Mouse (Mus musculus): Measurements from ENCODE around the gene Vav3. TPM values are rescaled to one million over a fixed set of nuclear protein-coding genes. Genes with fewer than 3 reads are reported as not detected.

Gene Vav3
- polyA plus RNA-seq, 1 experiment from 2014 or later, result 3.3 TPM

DNA sequence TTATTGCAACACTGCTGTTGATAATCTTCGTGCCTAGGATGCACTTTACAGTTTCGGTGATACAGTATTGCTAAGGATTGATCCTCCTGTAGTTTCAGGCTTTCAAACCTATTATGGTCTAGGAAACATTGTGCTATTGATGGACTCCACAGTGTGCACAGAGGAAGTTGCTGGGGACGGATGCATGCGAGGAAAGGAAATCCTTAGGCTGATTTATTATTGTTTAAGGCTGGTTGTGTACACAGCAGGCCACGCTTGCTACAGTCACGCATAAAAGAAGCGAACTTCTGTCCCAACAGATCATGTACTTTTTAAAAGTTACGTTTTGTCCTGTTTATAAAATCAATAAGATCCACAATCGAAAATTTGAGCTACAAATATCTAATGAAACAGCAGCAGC, 1.2 kb upstream of the Vav3 start:
- H3K27ac ChIP-seq (replicated peaks; ENCODE audit: low read depth, low read length), result no peak overlapping the region

DNA sequence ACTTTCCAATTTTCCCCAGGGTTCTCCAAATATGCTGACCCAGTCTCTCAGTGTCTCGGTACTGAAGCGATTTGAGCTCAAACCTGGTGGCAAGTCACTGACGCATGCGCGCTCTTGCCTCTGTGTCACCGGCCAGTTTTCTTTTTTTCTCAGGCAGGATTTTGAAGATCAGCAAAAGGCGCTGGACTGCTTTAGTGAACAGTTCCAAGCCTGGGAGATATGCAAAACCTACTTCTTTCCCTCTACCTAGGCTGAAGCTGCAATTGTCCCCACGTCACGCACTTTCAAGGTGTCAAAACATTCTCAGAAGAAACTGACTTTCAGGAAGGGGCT, 546 bp upstream of the Vav3 start:
- H3K27me3 ChIP-seq (ENCODE audit: control insufficient read depth, insufficient read depth, low read length), result no peaks in the 10 kb centered on the region; the same call in 1 of the 2 replicates
- peak; percentile 20; the same call in 1 of the 2 replicates for ATAC-seq (ENCODE audit: insufficient number of reproducible peaks, low FRiP score, low TSS enrichment, low read depth)

More for the DNA sequence above, 1.2 kb upstream of the Vav3 start:
- H3K4me1 ChIP-seq (ENCODE audit: control insufficient read depth, insufficient read depth, low read length), result no peaks in the 10 kb centered on the region; the same call in 1 of the 2 replicates
- H3K9ac ChIP-seq (ENCODE audit: low read length), result no peak overlapping the region
- no peaks in the 10 kb centered on the region for H3K36me3 ChIP-seq (ENCODE audit: control insufficient read depth, insufficient read depth, low read length)
- no peak overlapping the region for H3K4me2 ChIP-seq (ENCODE audit: low read depth, severe bottlenecking)
- DNase-seq (ENCODE audit: low spot score), result no peak
- no peak overlapping the region for H3K4me3 ChIP-seq (ENCODE audit: low read depth, low read length)
- ATAC-seq (ENCODE audit: insufficient number of reproducible peaks, low FRiP score, low TSS enrichment, low read depth), result no peak
- 66% methylated on average over 9 of the region's 9 CpGs for WGBS
- no peaks in the 10 kb centered on the region; the same call in 1 of the 2 replicates for H3K27me3 ChIP-seq (ENCODE audit: control insufficient read depth, insufficient read depth, low read length)
- no peaks in the 10 kb centered on the region for H3K9me3 ChIP-seq (ENCODE audit: control insufficient read depth, low read length)

DNA sequence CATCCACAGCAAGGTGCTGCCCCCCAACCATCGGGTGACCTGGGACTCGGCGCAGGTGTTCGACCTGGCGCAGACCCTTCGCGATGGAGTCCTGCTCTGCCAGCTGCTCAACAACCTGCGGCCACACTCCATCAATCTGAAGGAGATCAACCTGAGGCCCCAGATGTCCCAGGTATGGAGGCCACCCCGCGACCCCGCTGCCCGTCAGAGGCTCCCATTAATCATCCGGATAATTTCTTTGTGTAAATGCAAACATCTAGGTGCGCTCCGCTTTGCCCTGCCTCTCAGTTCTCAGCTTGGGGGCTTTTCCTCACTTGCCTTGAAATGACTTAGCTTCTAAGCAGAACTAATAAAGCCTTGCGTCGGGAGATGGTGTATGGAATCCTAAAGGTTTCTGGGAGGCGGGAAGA, 623 bp downstream of the Vav3 start:
- Histone ChIP-seq H3K36me3 (ENCODE audit: control insufficient read depth, insufficient read depth, low read length) (no peaks in the 10 kb centered on the region), H3K4me2 (ENCODE audit: low read depth, severe bottlenecking) (peak overlapping the region; percentile 86), H3K27me3 (ENCODE audit: control insufficient read depth, insufficient read depth, low read length) (no peaks in the 10 kb centered on the region; the same call in 1 of the 2 replicates), H3K4me3 (ENCODE audit: low read depth, low read length) (peak overlapping the region; percentile 61), H3K4me1 (ENCODE audit: control insufficient read depth, insufficient read depth, low read length) (no peaks in the 10 kb centered on the region; the same call in 1 of the 2 replicates), H3K9ac (ENCODE audit: low read length) (peak overlapping the region; percentile 62), H3K9me3 (ENCODE audit: control insufficient read depth, low read length) (no peaks in the 10 kb centered on the region), H3K27ac (replicated peaks; ENCODE audit: low read depth, low read length) (peak overlapping the region; percentile 25; the same call in 1 of the 2 replicates)
- DNase-seq (ENCODE audit: low spot score), result peak; percentile 59
- WGBS, result under 1% methylated on average over 17 of the region's 18 CpGs
- no peak; the same call in 1 of the 2 replicates for ATAC-seq (ENCODE audit: insufficient number of reproducible peaks, low FRiP score, low TSS enrichment, low read depth)

More for the DNA sequence above, 546 bp upstream of the Vav3 start:
- Histone ChIP-seq H3K36me3 (ENCODE audit: control insufficient read depth, insufficient read depth, low read length) (no peaks in the 10 kb centered on the region), H3K4me2 (ENCODE audit: low read depth, severe bottlenecking) (peak overlapping the region; percentile 86), H3K9me3 (ENCODE audit: control insufficient read depth, low read length) (no peaks in the 10 kb centered on the region), H3K4me3 (ENCODE audit: low read depth, low read length) (peak overlapping the region; percentile 61), H3K27ac (replicated peaks; ENCODE audit: low read depth, low read length) (no peak overlapping the region), H3K9ac (ENCODE audit: low read length) (peak overlapping the region; percentile 62), H3K4me1 (ENCODE audit: control insufficient read depth, insufficient read depth, low read length) (no peaks in the 10 kb centered on the region; the same call in 1 of the 2 replicates)
- DNase-seq (ENCODE audit: low spot score), result peak; percentile 66
- WGBS, result 0% methylated on average over 9 of the region's 9 CpGs

DNA sequence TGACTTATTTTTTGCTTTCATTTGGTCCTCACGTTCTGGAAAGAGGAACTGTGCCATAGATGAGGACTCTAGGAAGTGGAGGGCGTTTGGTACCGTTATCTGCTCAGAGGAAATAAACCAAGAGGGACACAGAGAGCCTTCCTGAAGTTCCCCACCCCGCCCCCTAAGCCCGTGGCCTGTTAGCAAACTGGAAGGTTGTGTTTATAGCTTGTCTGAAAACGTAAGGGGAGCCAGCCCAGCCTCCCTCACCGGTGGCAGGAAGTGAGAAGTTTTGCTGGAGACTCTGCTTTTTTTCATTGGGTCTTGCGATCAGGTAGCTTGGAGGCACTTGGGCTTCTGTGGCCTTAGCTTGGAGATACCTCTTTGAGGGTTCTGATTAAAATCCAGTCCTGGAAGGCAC, 1.2 kb downstream of the Vav3 start:
- no peaks in the 10 kb centered on the region; the same call in 1 of the 2 replicates for H3K27me3 ChIP-seq (ENCODE audit: control insufficient read depth, insufficient read depth, low read length)
- no peaks in the 10 kb centered on the region for H3K36me3 ChIP-seq (ENCODE audit: control insufficient read depth, insufficient read depth, low read length)
- no peaks in the 10 kb centered on the region for H3K9me3 ChIP-seq (ENCODE audit: control insufficient read depth, low read length)
- peak overlapping the region; percentile 61 for H3K4me3 ChIP-seq (ENCODE audit: low read depth, low read length)
- peak overlapping the region; percentile 86 for H3K4me2 ChIP-seq (ENCODE audit: low read depth, severe bottlenecking)
- 1% methylated on average over 8 of the region's 8 CpGs for WGBS
- no peak overlapping the region for H3K9ac ChIP-seq (ENCODE audit: low read length)
- no peak for ATAC-seq (ENCODE audit: insufficient number of reproducible peaks, low FRiP score, low TSS enrichment, low read depth)
- DNase-seq (ENCODE audit: low spot score), result peak; percentile 58
- no peaks in the 10 kb centered on the region; the same call in 1 of the 2 replicates for H3K4me1 ChIP-seq (ENCODE audit: control insufficient read depth, insufficient read depth, low read length)
- no peak overlapping the region for H3K27ac ChIP-seq (replicated peaks; ENCODE audit: low read depth, low read length)

DNA sequence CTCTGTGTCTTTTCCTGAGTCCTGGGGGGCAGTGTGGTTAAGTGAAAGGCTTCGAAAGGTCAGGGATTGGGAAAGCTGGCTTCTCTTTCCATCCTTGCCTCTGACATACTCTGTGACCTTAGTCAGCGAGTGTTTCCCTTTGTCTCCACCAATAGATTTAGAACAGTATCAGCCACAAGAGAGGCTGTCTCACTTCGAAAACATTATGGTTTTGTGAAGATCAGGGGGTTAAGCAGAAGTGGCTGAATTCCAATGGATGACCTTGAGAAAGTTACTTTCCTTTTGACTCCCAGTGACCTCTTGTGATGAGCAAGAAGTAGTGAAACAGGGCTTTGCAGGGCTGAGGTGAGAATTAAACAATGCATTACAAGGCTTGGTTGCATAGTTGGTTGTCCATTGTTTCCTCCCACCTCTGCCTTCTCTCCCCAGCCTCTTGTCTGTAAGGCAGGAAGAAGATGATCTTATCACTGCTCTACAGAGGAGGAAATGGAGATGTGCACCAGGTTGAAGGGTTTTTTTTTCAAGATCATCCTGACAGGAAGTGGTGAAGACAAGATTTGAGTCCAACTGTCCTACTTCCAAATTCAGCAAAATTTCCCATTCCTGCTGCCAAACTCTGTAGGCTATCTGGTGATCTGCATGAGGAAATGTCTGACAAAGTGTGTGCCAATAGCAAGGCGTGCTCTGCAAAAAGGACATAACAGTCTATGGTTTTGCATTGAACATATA, 11.7 kb downstream of the Vav3 start:
- DNase-seq (ENCODE audit: low spot score) (no peak), ATAC-seq (ENCODE audit: insufficient number of reproducible peaks, low FRiP score, low TSS enrichment, low read depth) (no peak)
- 85% methylated on average over 4 of the region's 4 CpGs for WGBS

DNA sequence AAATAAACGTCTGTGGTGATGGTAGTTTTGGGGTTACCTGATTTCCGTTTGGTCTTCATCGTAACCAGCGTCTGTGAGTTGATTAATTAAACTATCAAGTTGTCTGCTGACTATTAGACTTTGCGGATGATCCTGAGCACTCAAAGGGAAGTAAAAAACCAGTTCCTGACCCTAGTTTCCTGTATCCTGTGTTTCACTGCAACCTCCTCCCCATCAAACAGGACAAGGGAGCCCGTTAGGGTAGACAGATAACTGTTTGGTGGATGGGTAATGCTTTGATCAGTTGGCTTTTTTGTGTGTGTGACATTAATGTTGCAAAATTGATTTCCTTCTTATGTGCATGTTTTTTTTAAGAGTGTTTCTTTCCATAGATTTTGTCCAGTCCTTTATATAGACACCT, 12.2 kb downstream of the Vav3 start:
- Histone ChIP-seq H3K4me3 (ENCODE audit: low read depth, low read length) (no peak overlapping the region), H3K4me1 (ENCODE audit: control insufficient read depth, insufficient read depth, low read length) (no peaks in the 10 kb centered on the region), H3K9ac (ENCODE audit: low read length) (no peak overlapping the region), H3K4me2 (ENCODE audit: low read depth, severe bottlenecking) (no peak overlapping the region), H3K27me3 (ENCODE audit: control insufficient read depth, insufficient read depth, low read length) (no peaks in the 10 kb centered on the region), H3K27ac (replicated peaks; ENCODE audit: low read depth, low read length) (no peak overlapping the region), H3K36me3 (ENCODE audit: control insufficient read depth, insufficient read depth, low read length) (no peaks in the 10 kb centered on the region), H3K9me3 (ENCODE audit: control insufficient read depth, low read length) (no peaks in the 10 kb centered on the region)
- no peak for ATAC-seq (ENCODE audit: insufficient number of reproducible peaks, low FRiP score, low TSS enrichment, low read depth)
- no peak for DNase-seq (ENCODE audit: low spot score)
- 75% methylated on average over 6 of the region's 6 CpGs for WGBS

More for the DNA sequence above, 11.7 kb downstream of the Vav3 start:
- no peaks in the 10 kb centered on the region for H3K4me1 ChIP-seq (ENCODE audit: control insufficient read depth, insufficient read depth, low read length)
- H3K9ac ChIP-seq (ENCODE audit: low read length), result no peak overlapping the region
- no peaks in the 10 kb centered on the region for H3K9me3 ChIP-seq (ENCODE audit: control insufficient read depth, low read length)
- no peaks in the 10 kb centered on the region for H3K36me3 ChIP-seq (ENCODE audit: control insufficient read depth, insufficient read depth, low read length)
- no peak overlapping the region for H3K4me3 ChIP-seq (ENCODE audit: low read depth, low read length)
- no peak overlapping the region for H3K27ac ChIP-seq (replicated peaks; ENCODE audit: low read depth, low read length)
- no peaks in the 10 kb centered on the region for H3K27me3 ChIP-seq (ENCODE audit: control insufficient read depth, insufficient read depth, low read length)
- no peak overlapping the region for H3K4me2 ChIP-seq (ENCODE audit: low read depth, severe bottlenecking)

DNA sequence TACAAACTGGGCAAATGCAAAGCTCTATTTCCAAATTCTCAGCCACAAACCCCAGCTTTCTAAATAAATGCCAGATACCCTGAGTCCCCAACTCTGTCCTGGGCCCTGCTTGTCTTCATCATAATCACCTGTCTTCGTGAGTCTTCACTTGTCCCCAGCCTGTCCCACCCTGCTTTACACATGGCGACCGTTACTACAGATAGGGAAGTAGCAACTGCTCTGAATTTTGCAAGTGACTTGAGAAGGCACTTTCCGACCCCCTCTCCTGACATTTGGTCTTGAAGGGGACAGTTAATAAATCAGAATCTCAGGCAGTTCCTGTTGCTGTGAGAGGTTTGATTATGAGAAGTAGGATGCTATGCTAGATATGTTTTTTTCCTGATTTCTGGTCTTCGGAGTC, 13.4 kb downstream of the Vav3 start:
- whole genome bisulfite sequencing, result 83% methylated on average over 5 of the region's 5 CpGs
- Histone ChIP-seq H3K4me2 (ENCODE audit: low read depth, severe bottlenecking) (no peak overlapping the region), H3K36me3 (ENCODE audit: control insufficient read depth, insufficient read depth, low read length) (no peaks in the 10 kb centered on the region), H3K4me3 (ENCODE audit: low read depth, low read length) (no peak overlapping the region), H3K9ac (ENCODE audit: low read length) (no peak overlapping the region), H3K4me1 (ENCODE audit: control insufficient read depth, insufficient read depth, low read length) (no peaks in the 10 kb centered on the region), H3K9me3 (ENCODE audit: control insufficient read depth, low read length) (no peaks in the 10 kb centered on the region), H3K27ac (replicated peaks; ENCODE audit: low read depth, low read length) (no peak overlapping the region), H3K27me3 (ENCODE audit: control insufficient read depth, insufficient read depth, low read length) (no peaks in the 10 kb centered on the region)
- no peak for ATAC-seq (ENCODE audit: insufficient number of reproducible peaks, low FRiP score, low TSS enrichment, low read depth)
- DNase-seq (ENCODE audit: low spot score), result no peak

DNA sequence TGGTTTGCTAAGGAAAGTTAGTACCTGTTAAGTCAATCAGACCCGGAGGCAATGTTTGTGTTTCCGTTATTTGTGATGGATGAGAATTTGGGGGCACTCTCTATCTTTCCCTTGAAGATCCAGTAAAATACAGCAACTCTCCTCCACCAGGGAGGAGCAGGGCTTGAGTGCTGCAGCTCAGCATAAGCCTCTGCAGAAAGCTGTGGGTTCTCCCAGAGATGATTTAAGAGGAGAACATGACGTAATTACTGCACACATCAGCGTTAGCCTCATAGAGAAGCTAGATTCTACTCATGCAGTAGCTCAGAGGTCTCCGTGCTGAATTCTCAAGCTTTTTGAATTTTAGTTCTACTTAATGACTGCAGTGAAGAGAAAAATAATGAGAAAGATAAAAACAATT, 14.7 kb downstream of the Vav3 start:
- DNase-seq (ENCODE audit: low spot score) (no peak), ATAC-seq (ENCODE audit: insufficient number of reproducible peaks, low FRiP score, low TSS enrichment, low read depth) (no peak)
- no peaks in the 10 kb centered on the region for H3K27me3 ChIP-seq (ENCODE audit: control insufficient read depth, insufficient read depth, low read length)
- H3K4me3 ChIP-seq (ENCODE audit: low read depth, low read length), result no peak overlapping the region
- 65% methylated on average over 5 of the region's 5 CpGs for WGBS
- H3K36me3 ChIP-seq (ENCODE audit: control insufficient read depth, insufficient read depth, low read length), result no peaks in the 10 kb centered on the region
- H3K9me3 ChIP-seq (ENCODE audit: control insufficient read depth, low read length), result no peaks in the 10 kb centered on the region
- no peaks in the 10 kb centered on the region for H3K4me1 ChIP-seq (ENCODE audit: control insufficient read depth, insufficient read depth, low read length)
- H3K27ac ChIP-seq (replicated peaks; ENCODE audit: low read depth, low read length), result no peak overlapping the region
- H3K4me2 ChIP-seq (ENCODE audit: low read depth, severe bottlenecking), result no peak overlapping the region
- no peak overlapping the region for H3K9ac ChIP-seq (ENCODE audit: low read length)

Measured in limb, embryonic 11.5 days (tissue).